ENCODE assay signal across 24 mouse cellular contexts in the genomic region with DNA sequence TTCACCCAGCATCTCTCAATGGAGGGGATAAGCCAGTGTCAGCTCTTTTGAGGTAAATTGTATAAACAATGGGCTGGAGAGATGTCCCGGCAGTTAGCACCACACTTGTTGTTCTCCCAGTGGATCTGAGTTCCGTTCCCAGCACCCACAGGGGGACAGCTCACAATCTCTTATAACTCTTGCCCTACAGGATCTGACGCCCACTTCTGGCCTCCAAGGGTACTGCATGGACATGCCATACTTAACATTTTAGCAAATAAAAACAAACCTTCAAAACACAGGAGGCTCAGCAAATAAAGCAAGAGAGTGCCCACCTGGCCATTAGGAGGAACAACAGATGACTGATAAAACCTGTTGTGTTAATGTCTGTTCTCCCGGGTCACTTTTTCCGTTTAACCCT. TPM values are rescaled to one million over a fixed set of nuclear protein-coding genes. Genes with fewer than 3 reads are reported as not detected.
DNase-seq lines count a peak whose midpoint lies in the region; ATAC-seq and TF ChIP-seq lines count a peak whose summit lies in the region.
"Had no signal": no experiment of that assay in that cellular context is flagged by ENCODE, and none has a peak within 500 bp of the region (broad histone marks: within the 10 kb centered on the region; RNA-seq: fewer than 3 reads in every experiment).

No protein-coding gene starts in this region.

- H3K27ac ChIP-seq in forebrain, postnatal 0 days (ENCODE audit: low read depth, low read length): no peak overlapping the region
- no peak overlapping the region for H3K27ac ChIP-seq in forebrain, embryonic 16.5 days (ENCODE audit: low read length)
- no peak overlapping the region for H3K27ac ChIP-seq in kidney, postnatal 0 days
- no peak overlapping the region; the same call in 1 of the 2 replicates for H3K27ac ChIP-seq in lung, postnatal 0 days (ENCODE audit: low read length)
- no peak overlapping the region for H3K27ac ChIP-seq in stomach, postnatal 0 days (replicated peaks)
- H3K27ac ChIP-seq: embryonic facial prominence, embryonic 12.5 days; forebrain, embryonic 13.5 days; hindbrain, embryonic 15.5 days; limb, embryonic 10.5 days; liver, embryonic 15.5 days; macrophage; neural tube, embryonic 12.5 days had no signal

- 88% methylated on average over 5 of the region's 5 CpGs for WGBS in forebrain, postnatal 0 days
- WGBS in forebrain, embryonic 16.5 days: 91% methylated on average over 5 of the region's 5 CpGs
- WGBS in kidney, postnatal 0 days: 81% methylated on average over 5 of the region's 5 CpGs
- WGBS in lung, postnatal 0 days: 72% methylated on average over 5 of the region's 5 CpGs
- 67% methylated on average over 5 of the region's 5 CpGs for WGBS in stomach, postnatal 0 days

- no peaks in the 10 kb centered on the region for H3K4me1 ChIP-seq in forebrain, postnatal 0 days (ENCODE audit: insufficient read depth)
- H3K4me1 ChIP-seq in forebrain, embryonic 16.5 days (replicated peaks; ENCODE audit: control insufficient read depth, insufficient read depth, low read length): no peaks in the 10 kb centered on the region
- no peaks in the 10 kb centered on the region for H3K4me1 ChIP-seq in kidney, postnatal 0 days (replicated peaks; ENCODE audit: insufficient read depth, low read length)
- H3K4me1 ChIP-seq in lung, postnatal 0 days (ENCODE audit: insufficient read depth, low read depth, low read length): no peaks in the 10 kb centered on the region
- H3K4me1 ChIP-seq in stomach, postnatal 0 days (replicated peaks; ENCODE audit: control insufficient read depth, insufficient read depth): no peaks in the 10 kb centered on the region
- H3K4me1 ChIP-seq: embryonic facial prominence, embryonic 12.5 days; forebrain, embryonic 13.5 days; hindbrain, embryonic 15.5 days; limb, embryonic 10.5 days; liver, embryonic 15.5 days; neural tube, embryonic 12.5 days had no signal

- H3K9ac ChIP-seq in forebrain, postnatal 0 days: no peak overlapping the region
- no peak overlapping the region for H3K9ac ChIP-seq in forebrain, embryonic 16.5 days (replicated peaks; ENCODE audit: low read depth, low read length)
- H3K9ac ChIP-seq in kidney, postnatal 0 days (ENCODE audit: low read depth, low read length): no peak overlapping the region
- no peak overlapping the region for H3K9ac ChIP-seq in lung, postnatal 0 days (replicated peaks; ENCODE audit: low read depth)
- no peak overlapping the region for H3K9ac ChIP-seq in stomach, postnatal 0 days (ENCODE audit: low read length)
- H3K9ac ChIP-seq: embryonic facial prominence, embryonic 12.5 days; forebrain, embryonic 13.5 days; heart, embryonic 12.5 days; hindbrain, embryonic 15.5 days; liver, embryonic 15.5 days; neural tube, embryonic 12.5 days had no signal

- no peaks in the 10 kb centered on the region for H3K9me3 ChIP-seq in forebrain, postnatal 0 days (ENCODE audit: low read length)
- no peaks in the 10 kb centered on the region for H3K9me3 ChIP-seq in forebrain, embryonic 16.5 days (ENCODE audit: control insufficient read depth, low read length)
- no peaks in the 10 kb centered on the region for H3K9me3 ChIP-seq in kidney, postnatal 0 days (replicated peaks; ENCODE audit: low read length)
- H3K9me3 ChIP-seq in lung, postnatal 0 days (ENCODE audit: low read length): no peaks in the 10 kb centered on the region
- no peaks in the 10 kb centered on the region for H3K9me3 ChIP-seq in stomach, postnatal 0 days (ENCODE audit: control insufficient read depth, low read length)
- H3K9me3 ChIP-seq: embryonic facial prominence, embryonic 12.5 days; forebrain, embryonic 13.5 days; heart, embryonic 12.5 days; hindbrain, embryonic 15.5 days; limb, embryonic 10.5 days; liver, embryonic 15.5 days; neural tube, embryonic 12.5 days had no signal

- no peaks in the 10 kb centered on the region for H3K27me3 ChIP-seq in forebrain, postnatal 0 days (ENCODE audit: insufficient read depth, low read length)
- H3K27me3 ChIP-seq in forebrain, embryonic 16.5 days (replicated peaks; ENCODE audit: control insufficient read depth, insufficient read depth, low read length): no peaks in the 10 kb centered on the region
- no peaks in the 10 kb centered on the region for H3K27me3 ChIP-seq in kidney, postnatal 0 days (ENCODE audit: insufficient read depth, low read length)
- H3K27me3 ChIP-seq in lung, postnatal 0 days (replicated peaks; ENCODE audit: insufficient read depth, low read length): no peaks in the 10 kb centered on the region
- H3K27me3 ChIP-seq in stomach, postnatal 0 days (ENCODE audit: control insufficient read depth, insufficient read depth, low read length): no peaks in the 10 kb centered on the region
- H3K27me3 ChIP-seq: embryonic facial prominence, embryonic 12.5 days; forebrain, embryonic 13.5 days; heart, embryonic 12.5 days; hindbrain, embryonic 15.5 days; liver, embryonic 15.5 days; neural tube, embryonic 12.5 days had no signal

- H3K4me3 ChIP-seq in forebrain, postnatal 0 days (ENCODE audit: low read depth, low read length): no peak overlapping the region
- no peak overlapping the region for H3K4me3 ChIP-seq in forebrain, embryonic 16.5 days (replicated peaks; ENCODE audit: low read length)
- H3K4me3 ChIP-seq in kidney, postnatal 0 days (replicated peaks; ENCODE audit: low read depth, low read length): no peak overlapping the region
- H3K4me3 ChIP-seq in lung, postnatal 0 days (ENCODE audit: low read depth, low read length): no peak overlapping the region
- H3K4me3 ChIP-seq in stomach, postnatal 0 days (ENCODE audit: low read depth, low read length): no peak overlapping the region
- H3K4me3 ChIP-seq: embryonic facial prominence, embryonic 12.5 days; erythroblast, embryonic 14.5 days; forebrain, embryonic 13.5 days; heart, embryonic 12.5 days; hindbrain, embryonic 15.5 days; limb, embryonic 10.5 days; liver, embryonic 15.5 days; neural tube, embryonic 12.5 days had no signal

- DNase-seq in forebrain, postnatal 0 days: no peak
- DNase-seq in kidney, postnatal 0 days (ENCODE audit: low spot score): no peak
- DNase-seq in kidney, postnatal 25 days: no peak
- no peak for DNase-seq in lung, postnatal 0 days (ENCODE audit: low spot score)
- DNase-seq in lung, postnatal 36 days: no peak
- DNase-seq in stomach, postnatal 0 days (ENCODE audit: low spot score): no peak
- DNase-seq in right cerebral cortex, postnatal 10 days (ENCODE audit: low spot score in 2 of 2): no peak
- DNase-seq: adrenal gland, adult 2 months; cerebellum, adult 9-11 months; gastrocnemius, postnatal 36 days; kidney, adult 18-20 months; kidney, postnatal 36 days had no signal

- H3K4me2 ChIP-seq in forebrain, postnatal 0 days (ENCODE audit: low read depth): no peak overlapping the region
- no peak overlapping the region for H3K4me2 ChIP-seq in forebrain, embryonic 16.5 days (ENCODE audit: low read length)
- H3K4me2 ChIP-seq in kidney, postnatal 0 days (ENCODE audit: low read length): no peak overlapping the region
- H3K4me2 ChIP-seq in lung, postnatal 0 days (replicated peaks; ENCODE audit: low read depth, low read length): no peak overlapping the region
- no peak overlapping the region for H3K4me2 ChIP-seq in stomach, postnatal 0 days (replicated peaks; ENCODE audit: low read depth)
- H3K4me2 ChIP-seq: embryonic facial prominence, embryonic 12.5 days; forebrain, embryonic 13.5 days; heart, embryonic 12.5 days; hindbrain, embryonic 15.5 days; liver, embryonic 15.5 days; midbrain, embryonic 11.5 days; neural tube, embryonic 12.5 days had no signal

- no peaks in the 10 kb centered on the region for H3K36me3 ChIP-seq in forebrain, postnatal 0 days (ENCODE audit: insufficient read depth)
- no peaks in the 10 kb centered on the region for H3K36me3 ChIP-seq in forebrain, embryonic 16.5 days (ENCODE audit: control insufficient read depth, insufficient read depth)
- no peaks in the 10 kb centered on the region for H3K36me3 ChIP-seq in kidney, postnatal 0 days (ENCODE audit: insufficient read depth, low read length)
- H3K36me3 ChIP-seq in lung, postnatal 0 days (ENCODE audit: insufficient read depth, low read length): peaks cover 18% of the 10 kb centered on the region; the same call in 1 of the 2 replicates
- H3K36me3 ChIP-seq in stomach, postnatal 0 days (ENCODE audit: control insufficient read depth, insufficient read depth, low read length): no peaks in the 10 kb centered on the region
- H3K36me3 ChIP-seq: embryonic facial prominence, embryonic 12.5 days; heart, embryonic 12.5 days; hindbrain, embryonic 15.5 days; limb, embryonic 10.5 days; liver, embryonic 15.5 days; neural tube, embryonic 12.5 days had no signal

- no peak for TF ChIP-seq EP300 in lung, postnatal 0 days (IDR thresholded peaks at IDR 0.05)
- no peak for TF ChIP-seq EP300 in stomach, postnatal 0 days (optimal IDR thresholded peaks at IDR 0.05)

- no peak for ATAC-seq in forebrain, postnatal 0 days
- no peak for ATAC-seq in forebrain, embryonic 16.5 days
- no peak for ATAC-seq in kidney, postnatal 0 days (replicated peaks; ENCODE audit: low FRiP score, low read depth)
- ATAC-seq in lung, postnatal 0 days: no peak
- no peak for ATAC-seq in stomach, postnatal 0 days (ENCODE audit: low FRiP score, low TSS enrichment)
- ATAC-seq: CD4-positive, CD25-positive, alpha-beta regulatory T cell, adult 4 months; forebrain, embryonic 13.5 days had no signal

- TF ChIP-seq CTCF in forebrain, postnatal 0 days (IDR thresholded peaks at IDR 0.05; ENCODE audit: low read depth): peak; percentile 4; the same call in 1 of the 2 replicates
- peak; percentile 37 for TF ChIP-seq CTCF in kidney, postnatal 0 days (IDR thresholded peaks at IDR 0.05; ENCODE audit: low read depth)
- peak; percentile 46 for TF ChIP-seq CTCF in lung, postnatal 0 days (IDR thresholded peaks at IDR 0.05)
- peak; percentile 36 for TF ChIP-seq CTCF in stomach, postnatal 0 days (IDR thresholded peaks at IDR 0.05; ENCODE audit: low read depth)

RNA-seq across cellular contexts. Expression of a gene that starts 59.0 kb away (rescaled TPM):
- 17.2 and 24.4 TPM in 2 replicates for total RNA-seq in forebrain, postnatal 0 days (2014; rRNA removed)
- 2.4 and 5.2 TPM in 2 replicates for polyA plus RNA-seq in forebrain, postnatal 0 days (2015; fragmentation: Nextera tagmentation; extraction: Ambion mirVana)
- polyA plus RNA-seq in forebrain, embryonic 16.5 days (2015; fragmentation: Nextera tagmentation; extraction: Ambion mirVana): 8.4 and 10.1 TPM in 2 replicates
- polyA plus RNA-seq in kidney, postnatal 0 days (2015; fragmentation: Nextera tagmentation; extraction: Ambion mirVana): 15.4 and 17.3 TPM in 2 replicates
- polyA plus RNA-seq in lung, postnatal 0 days (2015; fragmentation: Nextera tagmentation; extraction: Ambion mirVana): 51.1 and 68.6 TPM in 2 replicates
- polyA plus RNA-seq in stomach, postnatal 0 days (2015; fragmentation: Nextera tagmentation; extraction: Ambion mirVana): 3.2 and 3.6 TPM in 2 replicates
- polyA plus RNA-seq: CD4-positive, CD25-positive, alpha-beta regulatory T cell, adult 4 months; erythroblast, embryonic 14.5 days had no signal
